Mouse (Mus musculus) embryo, embryonic 10.5 days (tissue): ENCODE data around the gene Sapcd1.

ENCODE experiments used
- DNase-seq: peaks from one replicate; pipeline ENCODE4 v3.0.0-alpha.2; 2015; ENCODE audit warnings: low spot score

The Sapcd1 gene

GRCm38 (mm10) chr17:35027277-35028068, at the start of gene Sapcd1:
TSS of gene Sapcd1 (minus strand) at chr17:35028016.
- peak; percentile 34 for DNase-seq

- DNase-seq, result no peak
These were observed 49.5 kb upstream of the Sapcd1 start for GRCm38 (mm10) chr17:35077285-35077684.

GRCm38 (mm10) chr17:35076507-35077176, 48.8 kb upstream of the Sapcd1 start, which contains the start of gene Ly6g6e:
TSS of gene Ly6g6e (plus strand) at chr17:35076902.
- DNase-seq, result no peak

- no peak for DNase-seq
These were observed 46.3 kb upstream of the Sapcd1 start for GRCm38 (mm10) chr17:35074097-35074496.

GRCm38 (mm10) chr17:35071454-35071853, 43.6 kb upstream of the Sapcd1 start:
- no peak for DNase-seq

GRCm38 (mm10) chr17:35070556-35071229, 42.9 kb upstream of the Sapcd1 start:
- DNase-seq, result no peak

GRCm38 (mm10) chr17:35068213-35068914, 40.5 kb upstream of the Sapcd1 start:
- DNase-seq, result no peak

GRCm38 (mm10) chr17:35066084-35066483, 38.3 kb upstream of the Sapcd1 start, which contains the start of gene Mpig6b:
TSS of gene Mpig6b (minus strand) at chr17:35066184.
- DNase-seq, result no peak

- peak; percentile 82 for DNase-seq
These were observed 37.4 kb upstream of the Sapcd1 start, which contains the start of gene Ly6g6c for GRCm38 (mm10) chr17:35064951-35065947. TSS of gene Ly6g6c (plus strand) at chr17:35065388.

- DNase-seq, result no peak
These were observed 36.6 kb upstream of the Sapcd1 start for GRCm38 (mm10) chr17:35064378-35064877.

GRCm38 (mm10) chr17:35063466-35063865, 35.6 kb upstream of the Sapcd1 start:
- DNase-seq, result no peak

GRCm38 (mm10) chr17:35061299-35061698, 33.5 kb upstream of the Sapcd1 start:
- no peak for DNase-seq

- DNase-seq, result no peak
These were observed 33.0 kb upstream of the Sapcd1 start for GRCm38 (mm10) chr17:35060737-35061297.

GRCm38 (mm10) chr17:35060071-35060470, 32.3 kb upstream of the Sapcd1 start:
- no peak for DNase-seq

GRCm38 (mm10) chr17:35058911-35059892, 31.4 kb upstream of the Sapcd1 start, which contains the start of gene Ddah2:
TSS of gene Ddah2 (plus strand) at chr17:35059035.
- peak; percentile 99 for DNase-seq

- DNase-seq, result no peak
These were observed 30.5 kb upstream of the Sapcd1 start for GRCm38 (mm10) chr17:35058316-35058715.

- DNase-seq, result no peak
These were observed 29.3 kb upstream of the Sapcd1 start for GRCm38 (mm10) chr17:35057090-35057489.

GRCm38 (mm10) chr17:35055691-35056495, 28.1 kb upstream of the Sapcd1 start:
- no peak for DNase-seq
